Mouse (Mus musculus): ENCODE measurements around the gene Ush2a.

Gene Ush2a

GRCm38 (mm10) chr1:188261903-188262682, at the start of gene Ush2a:
Gene Ush2a, plus strand, starts transcription at chr1:188262023.
- DNase-seq (ENCODE audit: low read depth): no peak

GRCm38 (mm10) chr1:188214885-188215611, 46.8 kb upstream of the Ush2a start:
- DNase-seq (ENCODE audit: low read depth): peak; percentile 14

- DNase-seq (ENCODE audit: low read depth): peak; percentile 91
These were observed 40.5 kb upstream of the Ush2a start for GRCm38 (mm10) chr1:188221226-188221792.

- peak; percentile 74 for DNase-seq (ENCODE audit: low read depth)
These were observed 28.6 kb upstream of the Ush2a start for GRCm38 (mm10) chr1:188233036-188233724.

- peak; percentile 90 for DNase-seq (ENCODE audit: low read depth)
These were observed 23.2 kb upstream of the Ush2a start for GRCm38 (mm10) chr1:188238636-188239035.

- peak; percentile 79 for DNase-seq (ENCODE audit: low read depth)
These were observed 20.1 kb upstream of the Ush2a start for GRCm38 (mm10) chr1:188241766-188242165.

GRCm38 (mm10) chr1:188257500-188257899, 4.3 kb upstream of the Ush2a start:
- no peak for DNase-seq (ENCODE audit: low read depth)

GRCm38 (mm10) chr1:188260259-188261107, 1.3 kb upstream of the Ush2a start:
- no peak for DNase-seq (ENCODE audit: low read depth)

GRCm38 (mm10) chr1:188267127-188267722, 5.4 kb downstream of the Ush2a start:
- no peak for DNase-seq (ENCODE audit: low read depth)

GRCm38 (mm10) chr1:188269071-188269470, 7.2 kb downstream of the Ush2a start:
- DNase-seq (ENCODE audit: low read depth): no peak

- no peak for DNase-seq (ENCODE audit: low read depth)
These were observed 51.5 kb downstream of the Ush2a start for GRCm38 (mm10) chr1:188313303-188313702.

- no peak for DNase-seq (ENCODE audit: low read depth)
These were observed 54.8 kb downstream of the Ush2a start for GRCm38 (mm10) chr1:188316574-188316973.

GRCm38 (mm10) chr1:188320204-188320603, 58.4 kb downstream of the Ush2a start:
- no peak for DNase-seq (ENCODE audit: low read depth)

- no peak for DNase-seq (ENCODE audit: low read depth)
These were observed 59.7 kb downstream of the Ush2a start for GRCm38 (mm10) chr1:188321534-188321933.

GRCm38 (mm10) chr1:188330406-188330805, 68.6 kb downstream of the Ush2a start:
- no peak for DNase-seq (ENCODE audit: low read depth)

GRCm38 (mm10) chr1:188333936-188334335, 72.1 kb downstream of the Ush2a start:
- no peak for DNase-seq (ENCODE audit: low read depth)

GRCm38 (mm10) chr1:188347762-188348161, 85.9 kb downstream of the Ush2a start:
- DNase-seq (ENCODE audit: low read depth): no peak

- DNase-seq (ENCODE audit: low read depth): peak; percentile 13
These were observed 92.9 kb downstream of the Ush2a start for GRCm38 (mm10) chr1:188354726-188355125.

GRCm38 (mm10) chr1:188363548-188363947, 101.7 kb downstream of the Ush2a start:
- DNase-seq (ENCODE audit: low read depth): peak; percentile 59

- no peak for DNase-seq (ENCODE audit: low read depth)
These were observed 123.4 kb downstream of the Ush2a start for GRCm38 (mm10) chr1:188385180-188385579.

- DNase-seq (ENCODE audit: low read depth): no peak
These were observed 124.0 kb downstream of the Ush2a start for GRCm38 (mm10) chr1:188385733-188386261.
